Mouse (Mus musculus) CH12.LX (cell line): Measurements from ENCODE around the gene Psmd9.

Source experiments
- CHD2 ChIP-seq: IDR thresholded peaks from 2 replicates; pipeline ENCODE4 v1.6.1; 2011; ENCODE audit warnings: low read length, improper control_type of control experiment
- CTCF ChIP-seq, 2 experiments: IDR thresholded peaks in 1 of 2; conservative IDR thresholded peaks in 1 of 2; 2 replicates each; pipeline ENCODE4 v1.5.1; 2011 to 2012; ENCODE audit warnings: low read depth in 2 of 2, low read length in 2 of 2, improper control_type of control experiment in 1 of 2, inconsistent platforms in 1 of 2, mild to moderate bottlenecking in 1 of 2, moderate library complexity in 1 of 2
- EP300 ChIP-seq: IDR thresholded peaks from 2 replicates; pipeline ENCODE4 v1.6.1; 2011; ENCODE audit warnings: low read length, improper control_type of control experiment
- NELFE ChIP-seq: IDR thresholded peaks from 2 replicates; pipeline ENCODE4 v1.6.1; 2011; ENCODE audit warnings: low read depth, low read length, improper control_type of control experiment
- POLR2A ChIP-seq: IDR thresholded peaks from 2 replicates; pipeline ENCODE4 v1.6.1; 2011; ENCODE audit warnings: low read depth, mild to moderate bottlenecking, improper control_type of control experiment, low read length
- TCF12 ChIP-seq: IDR thresholded peaks from 2 replicates; pipeline ENCODE4 v1.6.1; 2014; ENCODE audit warnings: low read depth, mild to moderate bottlenecking, inconsistent platforms, low read length, improper control_type of control experiment
- USF1 ChIP-seq: IDR thresholded peaks from 2 replicates; pipeline ENCODE4 v1.6.1; 2014; ENCODE audit warnings: low read depth, mild to moderate bottlenecking, inconsistent platforms, low read length, improper control_type of control experiment

- no peak for TF ChIP-seq CTCF (conservative IDR thresholded peaks at IDR 0.05 in 1 of 2, IDR thresholded peaks at IDR 0.05 in 1 of 2; ENCODE audit: low read depth in 2 of 2, low read length in 2 of 2)
- no peak for TF ChIP-seq POLR2A
- no peak for TF ChIP-seq EP300
- no peak for TF ChIP-seq USF1
- no peak for TF ChIP-seq NELFE
- no peak for TF ChIP-seq CHD2
- no peak for TF ChIP-seq TCF12
These were observed 1.6 kb upstream of the Psmd9 start for GRCm38 (mm10) chr5:123167591-123167990.
